Mouse (Mus musculus) bone marrow macrophage, adult 2 months (primary cell): ENCODE results near the gene Gm7945. TPM values are rescaled to one million over a fixed set of nuclear protein-coding genes. Genes with fewer than 3 reads are reported as not detected.
"Not testable (repeated sequence)": the region's sequence is repeated elsewhere in the genome, so short reads cannot be mapped to it uniquely, and the experiment has no call there.

ENCODE experiments used
- H3K27ac ChIP-seq: 2 replicates; pipeline ENCODE4 v1.5.1; 2012; ENCODE audit warnings: low read depth, low read length; ENCODE audit not compliant: insufficient read depth
- H3K4me1 ChIP-seq: 2 replicates; pipeline ENCODE4 v1.6.1; 2012; ENCODE audit warnings: low read length; ENCODE audit not compliant: control insufficient read depth, insufficient read depth
- H3K4me3 ChIP-seq: 2 replicates; pipeline ENCODE4 v1.5.1; 2012; ENCODE audit warnings: mild to moderate bottlenecking, low read length, moderate library complexity; ENCODE audit not compliant: insufficient read depth
- polyA plus RNA-seq: library from polyadenylated mRNA; stranded (reverse); fragments of >200 nt; gene quantifications from 2 replicates; pipeline ENCODE4 v1.2.4, GENCODE M21; 2012; ENCODE audit not compliant: missing spikeins, insufficient read depth, insufficient read length

Gene Gm7945
- not detected in 2 replicates for polyA plus RNA-seq

DNA sequence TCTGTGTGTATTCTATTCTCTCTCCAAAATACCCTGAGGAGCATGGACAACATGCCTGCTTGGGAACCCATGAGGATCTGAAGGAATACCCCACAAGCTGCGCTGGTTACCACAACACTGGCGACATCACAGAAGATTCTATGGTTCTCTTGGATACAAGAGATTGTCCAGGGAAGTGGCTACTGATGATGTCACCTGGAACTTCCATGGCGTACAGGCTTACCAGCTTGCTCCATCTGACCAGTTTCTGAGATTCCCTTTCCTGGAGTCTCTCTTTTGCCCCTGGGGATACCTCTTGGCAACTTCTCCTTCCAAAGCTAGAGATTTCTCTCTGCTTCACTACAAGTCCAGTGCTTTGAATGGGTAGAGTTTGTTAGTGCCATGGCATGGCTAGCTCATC, at the start of gene Gm7945:
Gene Gm7945 (minus strand): TSS at position 101 of the 400 bp plus-strand sequence.
- not testable (repeated sequence) for H3K27ac ChIP-seq, H3K4me3 ChIP-seq, H3K4me1 ChIP-seq

DNA sequence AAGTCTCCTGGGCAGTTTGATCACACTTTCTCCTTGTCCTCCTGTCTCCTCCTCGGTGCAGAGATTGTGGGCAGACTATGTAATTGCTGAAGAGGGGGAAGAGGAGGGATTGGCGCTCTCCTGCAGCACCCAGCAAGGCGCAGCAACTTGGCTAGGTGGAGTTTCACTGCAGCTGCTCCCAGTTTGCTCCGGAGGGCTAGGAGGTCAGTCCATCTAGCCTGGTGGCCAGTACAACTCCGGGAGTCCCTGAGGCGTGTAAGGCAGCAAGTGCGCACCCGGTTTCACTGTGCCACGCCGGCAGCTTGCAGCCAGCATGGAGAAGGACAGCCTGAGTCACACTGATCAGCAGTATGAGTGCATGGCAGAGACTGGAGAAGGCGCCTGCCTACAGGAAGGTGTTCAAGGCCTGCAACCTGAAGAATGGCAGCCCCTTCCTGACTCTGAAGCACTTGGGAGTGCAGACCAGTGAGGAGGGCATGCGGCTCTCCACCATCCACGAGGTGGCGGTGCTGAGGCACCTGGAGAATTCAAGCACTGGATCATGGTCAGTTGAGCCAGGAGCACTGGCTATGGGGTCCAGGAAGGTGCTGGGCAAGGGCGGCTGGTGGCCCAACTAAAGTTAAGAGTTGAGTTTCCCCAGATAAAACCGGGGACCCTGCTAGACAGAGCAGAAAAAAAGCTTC, 39.4 kb upstream of the Gm7945 start:
- not testable (repeated sequence) for H3K4me1 ChIP-seq, H3K27ac ChIP-seq, H3K4me3 ChIP-seq

DNA sequence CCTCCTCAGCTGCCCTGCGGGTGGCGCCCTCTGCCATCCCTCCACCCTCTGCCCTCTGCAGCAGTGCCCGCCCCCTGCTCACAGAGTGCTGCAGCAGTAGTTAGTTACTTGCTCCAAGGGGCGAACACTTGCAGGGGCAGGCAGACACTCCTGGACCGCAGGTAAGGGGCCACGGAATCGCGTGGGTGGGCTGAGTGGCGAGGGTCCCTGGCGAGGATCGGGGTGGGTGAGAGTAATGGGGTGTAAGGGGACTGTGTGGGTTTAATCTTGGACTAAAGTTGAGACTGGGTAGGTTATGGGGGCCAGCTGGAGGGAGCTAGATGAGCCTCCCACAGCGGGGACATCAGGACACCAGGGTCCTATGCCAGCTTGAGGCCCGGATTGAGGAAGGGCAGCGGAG, 38.5 kb upstream of the Gm7945 start:
- not testable (repeated sequence) for H3K4me3 ChIP-seq, H3K4me1 ChIP-seq, H3K27ac ChIP-seq

DNA sequence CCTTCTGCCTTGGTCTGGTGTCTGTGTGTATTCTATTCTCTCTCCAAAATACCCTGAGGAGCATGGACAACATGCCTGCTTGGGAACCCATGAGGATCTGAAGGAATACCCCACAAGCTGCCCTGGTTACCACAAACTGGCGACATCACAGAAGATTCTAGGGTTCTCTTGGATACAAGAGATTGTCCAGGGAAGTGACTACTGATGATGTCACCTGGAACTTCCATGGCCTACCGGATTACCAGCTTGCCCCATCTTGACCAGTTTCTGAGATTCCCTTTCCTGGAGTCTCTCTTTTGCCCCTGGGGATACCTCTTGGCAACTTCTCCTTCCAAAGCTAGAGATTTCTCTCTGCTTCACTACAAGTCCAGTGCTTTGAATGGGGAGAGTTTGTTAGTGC, 22.0 kb upstream of the Gm7945 start, which contains the start of gene Gm6482:
Gene Gm6482 (minus strand): TSS at position 101 of the 400 bp plus-strand sequence.
- H3K4me3 ChIP-seq, H3K4me1 ChIP-seq, H3K27ac ChIP-seq: not testable (repeated sequence)

DNA sequence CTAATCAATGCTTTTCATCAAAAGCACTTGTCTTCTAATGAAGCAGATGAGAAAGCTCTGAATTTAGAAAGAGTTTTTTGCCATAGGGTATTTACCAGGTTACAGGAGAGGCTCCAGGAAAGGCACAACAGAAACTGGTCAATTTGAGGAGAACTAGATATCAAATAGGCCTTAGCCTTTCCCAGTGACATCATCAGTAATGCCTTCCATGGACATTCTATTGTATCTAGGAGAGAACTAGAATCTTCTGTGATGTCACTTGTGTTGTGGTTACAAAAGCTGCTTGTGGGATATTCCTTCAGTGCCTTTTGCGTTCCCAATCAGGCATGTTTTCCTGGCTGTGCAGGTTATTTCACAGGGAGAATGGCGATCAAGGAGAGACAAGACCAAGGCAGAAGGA, 37.9 kb downstream of the Gm7945 start, which contains the start of gene Gm5798:
Gene Gm5798 (plus strand): TSS at position 301 of the 400 bp plus-strand sequence.
- H3K4me3 ChIP-seq, H3K27ac ChIP-seq, H3K4me1 ChIP-seq: not testable (repeated sequence)

Other genes with a start within 250 kb of the Gm7945 start
- gene Mbl1, start 234.9 kb downstream of the Gm7945 start, polyA plus RNA-seq = not detected in 2 replicates
- not detected in 2 replicates for gene Sftpd, start 201.2 kb downstream of the Gm7945 start, polyA plus RNA-seq
- not detected in 2 replicates for gene Gm2832, start 107.6 kb downstream of the Gm7945 start, polyA plus RNA-seq
- not detected in 2 replicates for gene Gm5798, start 37.8 kb downstream of the Gm7945 start, polyA plus RNA-seq
- not detected in 2 replicates for gene Gm6482, start 21.9 kb upstream of the Gm7945 start, polyA plus RNA-seq
- not detected in 2 replicates for gene Gm7954, start 67.1 kb upstream of the Gm7945 start, polyA plus RNA-seq
- gene Gm3486, start 103.1 kb upstream of the Gm7945 start, polyA plus RNA-seq = not detected in 2 replicates
- gene Gm7970, start 169.2 kb upstream of the Gm7945 start, polyA plus RNA-seq = not detected in 2 replicates
- gene 1700049E17Rik2, start 186.8 kb upstream of the Gm7945 start, polyA plus RNA-seq = not detected in 2 replicates
- gene Gm3072, start 238.2 kb upstream of the Gm7945 start, polyA plus RNA-seq = not detected in 2 replicates